Mouse (Mus musculus) liver, adult 2 months (tissue): Measurements from ENCODE around the gene Sbds.

Source experiments
- CTCF ChIP-seq: fragments of 200-500 bp; IDR thresholded peaks from 2 replicates; pipeline ENCODE4 v1.5.1; 2011; ENCODE audit warnings: low read depth, low read length, control low read depth
- POLR2A ChIP-seq: fragments of 200-500 bp; IDR thresholded peaks from 2 replicates; pipeline ENCODE4 v1.6.1; 2011; ENCODE audit warnings: low read length, control low read depth; ENCODE audit not compliant: insufficient read depth; ENCODE audit errors: extremely low read depth

DNA sequence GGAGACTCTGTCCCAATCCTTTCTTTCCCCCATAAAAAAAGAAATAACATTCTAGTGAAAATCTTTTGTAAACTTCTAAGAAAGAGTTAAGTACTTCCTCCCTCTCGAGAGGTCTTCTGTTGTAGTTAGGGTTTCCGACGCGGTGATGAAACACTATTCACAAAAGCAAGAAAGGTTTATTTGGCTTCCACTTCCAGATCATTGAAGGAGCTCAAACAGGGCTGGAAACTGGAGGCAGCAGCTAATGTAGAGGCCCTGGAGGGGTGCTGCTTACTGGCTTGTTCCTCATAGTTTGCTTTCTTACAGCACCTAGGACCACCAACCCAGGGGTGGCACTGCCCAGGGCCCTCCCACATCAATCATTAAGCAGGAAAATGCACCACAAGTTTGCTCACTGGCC, 27.2 kb downstream of the Sbds start:
- TF ChIP-seq POLR2A = no peak
- TF ChIP-seq CTCF = no peak
